Comparison of ENCODE assay signal across 9 mouse cellular contexts in genomic region chr16:57092460-57092859, GRCm38 (mm10). TPM values are rescaled to one million over a fixed set of nuclear protein-coding genes. Genes with fewer than 3 reads are reported as not detected.
A peak's percentile ranks its signal among the peaks of the same experiment; 100 is the strongest.
DNase-seq lines count a peak whose midpoint lies in the region; ATAC-seq and TF ChIP-seq lines count a peak whose summit lies in the region.
"Had no signal": no experiment of that assay in that cellular context is flagged by ENCODE, and none has a peak within 500 bp of the region (broad histone marks: within the 10 kb centered on the region; RNA-seq: fewer than 3 reads in every experiment).

No protein-coding gene starts in this region.

- no peak for TF ChIP-seq POLR2A in MEL (IDR thresholded peaks at IDR 0.05; ENCODE audit: control insufficient read depth in 1 of 2, insufficient read depth in 1 of 2, low read depth in 1 of 2, low read length in 2 of 2, poor library complexity in 1 of 2)

- ATAC-seq in kidney, embryonic 16.5 days (ENCODE audit: low FRiP score, low TSS enrichment): peak; percentile 82; the same call in 1 of the 2 replicates

- H3K79me2 ChIP-seq in MEL (ENCODE audit: control insufficient read depth, insufficient read depth, low read length, poor library complexity): no peaks in the 10 kb centered on the region

- H3K27ac ChIP-seq in MEL (ENCODE audit: control insufficient read depth, low read depth, low read length): no peak overlapping the region
- H3K27ac ChIP-seq in kidney, embryonic 16.5 days (ENCODE audit: low read length): no peak overlapping the region
- H3K27ac ChIP-seq: limb, embryonic 12.5 days had no signal

- no peak for TF ChIP-seq EP300 in MEL (IDR thresholded peaks at IDR 0.05; ENCODE audit: low read depth in 1 of 2, low read length in 2 of 2)

- no peak overlapping the region for H3K4me2 ChIP-seq in kidney, embryonic 16.5 days (replicated peaks; ENCODE audit: low read depth, low read length)
- H3K4me2 ChIP-seq: limb, embryonic 12.5 days had no signal

- no peak overlapping the region for H3K4me3 ChIP-seq in MEL (ENCODE audit: control insufficient read depth in 1 of 2, insufficient read depth in 1 of 2, low read depth in 2 of 2, low read length in 2 of 2)
- no peak overlapping the region for H3K4me3 ChIP-seq in kidney, embryonic 16.5 days (ENCODE audit: low read length)
- H3K4me3 ChIP-seq: limb, embryonic 12.5 days had no signal

- TF ChIP-seq RAD21 in MEL (IDR thresholded peaks at IDR 0.05; ENCODE audit: low read depth, low read length): peak; percentile 93

- H3K36me3 ChIP-seq in MEL (ENCODE audit: control insufficient read depth in 1 of 2, insufficient read depth in 2 of 2, low read length in 2 of 2): no peaks in the 10 kb centered on the region
- H3K36me3 ChIP-seq in kidney, embryonic 16.5 days (ENCODE audit: insufficient read depth, low read length): no peaks in the 10 kb centered on the region
- H3K36me3 ChIP-seq: limb, embryonic 12.5 days had no signal

- 45% methylated on average over 4 of the region's 4 CpGs for WGBS in kidney, embryonic 16.5 days

- no peaks in the 10 kb centered on the region for H3K4me1 ChIP-seq in MEL (ENCODE audit: control insufficient read depth in 1 of 2, insufficient read depth in 2 of 2, low read length in 2 of 2)
- H3K4me1 ChIP-seq in kidney, embryonic 16.5 days (ENCODE audit: insufficient read depth, low read length): no peaks in the 10 kb centered on the region
- H3K4me1 ChIP-seq: limb, embryonic 12.5 days had no signal

- TF ChIP-seq CTCF in MEL (IDR thresholded peaks at IDR 0.05 in 2 of 3, conservative IDR thresholded peaks at IDR 0.05 in 1 of 3; ENCODE audit: control insufficient read depth in 1 of 3, insufficient read depth in 1 of 3, low read depth in 2 of 3, low read length in 3 of 3, poor library complexity in 1 of 3, severe bottlenecking in 1 of 3): peak; percentile 44 to 85 (median 73)

- peak; percentile 26 to 81 for DNase-seq in adrenal gland, adult (ENCODE audit: inconsistent age in 2 of 2, low spot score in 1 of 2)
- DNase-seq in adrenal gland, postnatal 4 days (ENCODE audit: low spot score in 2 of 2): no peak
- DNase-seq in MEL (ENCODE audit: low read depth, low spot score): peak; percentile 80
- peak; percentile 13 for DNase-seq in cerebellum, adult 9-10 months
- DNase-seq in frontal cortex, postnatal 25 days (ENCODE audit: low spot score in 2 of 2): peak; percentile 29 to 35
- DNase-seq in lung, adult 18-20 months: peak; percentile 27 to 33
- DNase-seq in retina, embryonic 14.5 days (ENCODE audit: low spot score): peak; percentile 79

- H3K9ac ChIP-seq in MEL (ENCODE audit: control insufficient read depth, low read depth, low read length, poor library complexity, severe bottlenecking): no peak overlapping the region
- H3K9ac ChIP-seq in kidney, embryonic 16.5 days (replicated peaks; ENCODE audit: low read length): no peak overlapping the region
- H3K9ac ChIP-seq: limb, embryonic 12.5 days had no signal

- H3K9me3 ChIP-seq in MEL (replicated peaks; ENCODE audit: insufficient read depth, low read length): no peaks in the 10 kb centered on the region
- no peaks in the 10 kb centered on the region for H3K9me3 ChIP-seq in kidney, embryonic 16.5 days (ENCODE audit: low read length)
- H3K9me3 ChIP-seq: limb, embryonic 12.5 days had no signal

- peaks cover 0 to 7% of the 10 kb centered on the region in 2 experiments for H3K27me3 ChIP-seq in MEL (ENCODE audit: control insufficient read depth in 1 of 2, insufficient read depth in 2 of 2, low read length in 2 of 2)
- H3K27me3 ChIP-seq in kidney, embryonic 16.5 days (ENCODE audit: insufficient read depth, low read length): no peaks in the 10 kb centered on the region
- H3K27me3 ChIP-seq: limb, embryonic 12.5 days had no signal

TF ChIP-seq in MEL, 35 proteins besides CTCF, POLR2A, EP300 and RAD21:
- TF ChIP-seq TAL1 (IDR thresholded peaks at IDR 0.05; ENCODE audit: low read length) (no peak), E2F4 (IDR thresholded peaks at IDR 0.05; ENCODE audit: borderline replicate concordance, low read depth, low read length) (no peak), NELFE (IDR thresholded peaks at IDR 0.05; ENCODE audit: low read depth, low read length) (no peak), BHLHE40 (IDR thresholded peaks at IDR 0.05; ENCODE audit: borderline replicate concordance, low read depth, low read length) (no peak), NRF1 (IDR thresholded peaks at IDR 0.05; ENCODE audit: insufficient read depth, low read depth, low read length, poor library complexity, severe bottlenecking) (no peak), SMC3 (IDR thresholded peaks at IDR 0.05; ENCODE audit: low read depth, low read length) (peak; percentile 83), ZC3H11A (IDR thresholded peaks at IDR 0.05; ENCODE audit: low read depth, low read length) (peak; percentile 77), ZNF384 (IDR thresholded peaks at IDR 0.05; ENCODE audit: low read depth, low read length) (no peak), KAT2A (conservative IDR thresholded peaks at IDR 0.05; ENCODE audit: low read depth, low read length) (no peak), USF1 (IDR thresholded peaks at IDR 0.05; ENCODE audit: low read depth, low read length) (no peak), MAFK (IDR thresholded peaks at IDR 0.05; ENCODE audit: borderline replicate concordance, low read depth, low read length) (no peak), MYB (IDR thresholded peaks at IDR 0.05; ENCODE audit: low read depth, low read length) (no peak), GABPA (IDR thresholded peaks at IDR 0.05; ENCODE audit: low read depth, low read length) (no peak), ZKSCAN1 (IDR thresholded peaks at IDR 0.05; ENCODE audit: low read depth, low read length) (no peak), RCOR1 (IDR thresholded peaks at IDR 0.05; ENCODE audit: low read depth, low read length) (no peak)

RNA-seq across cellular contexts. Expression of gene Tmem45a2, which starts 21.3 kb away (rescaled TPM):
- total RNA-seq in adrenal gland, postnatal 4 days (2021): under 1 TPM; 0.08 to 0.20 TPM
- not detected in 2 replicates for total RNA-seq in MEL (2012; rRNA removed)
- polyA plus RNA-seq in MEL (2012; ENCODE audit: insufficient read depth in 1 of 2, insufficient read length in 2 of 2, low read depth in 1 of 2, low replicate concordance in 2 of 2, missing spikeins in 1 of 2): under 1 TPM in 1 of 2 experiments, not detected in 1; 0.04 TPM
- polyA plus RNA-seq in kidney, embryonic 16.5 days (2015; fragmentation: Nextera tagmentation; extraction: Ambion mirVana): 0.09 and 0.13 TPM in 2 replicates
- polyA plus RNA-seq: limb, embryonic 12.5 days had no signal

RNA-seq across cellular contexts. Expression of gene Tomm70a, which starts 29.0 kb away (rescaled TPM):
- total RNA-seq in adrenal gland, postnatal 4 days (2021): 10 to 100 TPM; 60.8 to 64.5 TPM
- 123 and 124 TPM in 2 replicates for total RNA-seq in MEL (2012; rRNA removed)
- polyA plus RNA-seq in MEL (2012; ENCODE audit: insufficient read depth in 1 of 2, insufficient read length in 2 of 2, low read depth in 1 of 2, low replicate concordance in 2 of 2, missing spikeins in 1 of 2): 100 to 1,000 TPM in 1 of 2 experiments, 10 to 100 TPM in 1; 97.4 to 162 TPM
- polyA plus RNA-seq in kidney, embryonic 16.5 days (2015; fragmentation: Nextera tagmentation; extraction: Ambion mirVana): 39.2 and 44.4 TPM in 2 replicates

Comparison
In these comparisons a context has a peak if more than half of its experiments do, and no peak if none do; other contexts are left out.
1. DNase-seq: peak in adrenal gland, adult (2 of 2), MEL (single experiment), cerebellum, adult 9-10 months (single experiment), frontal cortex, postnatal 25 days (2 of 2), lung, adult 18-20 months (2 of 2) and retina, embryonic 14.5 days (single experiment); none in adrenal gland, postnatal 4 days (0 of 2).